Mouse (Mus musculus) adrenal gland (tissue): ENCODE data around the gene Slc6a14.

Experiments
- intact Hi-C: fragments of 180-260 bp; cut with DNase I; formaldehyde crosslinking; loops from one replicate; pipeline ENCODE4 v1.15.1; 2025
- long read RNA-seq, 2 experiments: library from polyadenylated mRNA; unstranded; transcript quantifications; one replicate each; pipeline ENCODE4 v2.0.0; 2020; ENCODE audit warnings: borderline replicate concordance in 1 of 2; ENCODE audit not compliant: insufficient replicate concordance in 1 of 2

The Slc6a14 gene
- long read RNA-seq, experiment 1, partial matches to known transcripts: 0 of 1 reads
- long read RNA-seq, experiment 1, other reads (novel, unspliced or antisense): 0 of 1 reads
- long read RNA-seq, experiment 2: 0 reads

- intact Hi-C loops: no loop called here
Observed at GRCm38 (mm10) chrX:21714829-21715228, at the start of gene Slc6a14. Gene Slc6a14 (plus strand): TSS chrX:21714896.

- intact Hi-C loops: no loop called here
Observed at GRCm38 (mm10) chrX:21670896-21671295, 43.8 kb upstream of the Slc6a14 start.

- intact Hi-C loops: no loop called here
Observed at GRCm38 (mm10) chrX:21695220-21695619, 19.5 kb upstream of the Slc6a14 start.

- intact Hi-C loops: no loop called here
Observed at GRCm38 (mm10) chrX:21695687-21696086, 19.0 kb upstream of the Slc6a14 start.

GRCm38 (mm10) chrX:21701646-21702045, 13.1 kb upstream of the Slc6a14 start:
- intact Hi-C loops: no loop called here

- intact Hi-C loops: no loop called here
Observed at GRCm38 (mm10) chrX:21704470-21704869, 10.2 kb upstream of the Slc6a14 start.

GRCm38 (mm10) chrX:21715293-21715692, 597 bp downstream of the Slc6a14 start:
- intact Hi-C loops: no loop called here

- intact Hi-C loops: no loop called here
Observed at GRCm38 (mm10) chrX:21716885-21717284, 2.2 kb downstream of the Slc6a14 start.

- intact Hi-C loops: no loop called here
Observed at GRCm38 (mm10) chrX:21744997-21745396, 30.3 kb downstream of the Slc6a14 start, which contains the start of gene Gm28269. Gene Gm28269 (minus strand): TSS chrX:21745097.
